Mouse (Mus musculus) liver (tissue): ENCODE measurements at regions not wholly inside any gene's neighbourhood (a gene's known extent, or its start where the extent isn't known, plus 50 kb on each side); places are given as distances from the start of the nearest gene placed in this dataset.

ENCODE experiments used
- DNase-seq: peaks from one replicate; pipeline ENCODE4 v3.0.0-alpha.2; 2020; ENCODE audit warnings: mixed read lengths

- no peak for DNase-seq
These were observed 65.4 kb downstream of the Vegfa start for GRCm38 (mm10) chr17:45966736-45967135.

- no peak for DNase-seq
These were observed 68.1 kb downstream of the Vegfa start for GRCm38 (mm10) chr17:45964031-45964430.

GRCm38 (mm10) chr17:45963332-45963731 is 68.8 kb downstream of the Vegfa start:
- DNase-seq = no peak

- DNase-seq = no peak
These were observed 70.4 kb downstream of the Vegfa start for GRCm38 (mm10) chr17:45961626-45962319.

GRCm38 (mm10) chr17:45958094-45958881 is 73.9 kb downstream of the Vegfa start:
- peak; percentile 43 for DNase-seq

- no peak for DNase-seq
These were observed 76.7 kb downstream of the Vegfa start for GRCm38 (mm10) chr17:45955481-45955880.

GRCm38 (mm10) chr17:45954824-45955223 is 77.3 kb downstream of the Vegfa start:
- DNase-seq = no peak

- DNase-seq = no peak
These were observed 78.6 kb downstream of the Vegfa start for GRCm38 (mm10) chr17:45953523-45953922.

GRCm38 (mm10) chr17:45950533-45951164 is 81.5 kb downstream of the Vegfa start:
- DNase-seq = no peak

- no peak for DNase-seq
These were observed 83.0 kb downstream of the Vegfa start for GRCm38 (mm10) chr17:45949141-45949540.

- peak; percentile 48 for DNase-seq
These were observed 83.7 kb downstream of the Vegfa start for GRCm38 (mm10) chr17:45948314-45948935.

GRCm38 (mm10) chr17:45945005-45945404 is 87.2 kb downstream of the Vegfa start:
- DNase-seq = no peak

GRCm38 (mm10) chr17:45943244-45943643 is 88.9 kb downstream of the Vegfa start:
- no peak for DNase-seq

- no peak for DNase-seq
These were observed 90.2 kb downstream of the Vegfa start for GRCm38 (mm10) chr17:45941890-45942375.

GRCm38 (mm10) chr17:45940121-45940813 is 91.9 kb downstream of the Vegfa start:
- no peak for DNase-seq

- no peak for DNase-seq
These were observed 93.9 kb downstream of the Vegfa start for GRCm38 (mm10) chr17:45938284-45938683.

GRCm38 (mm10) chr17:45936577-45936976 is 95.6 kb downstream of the Vegfa start:
- no peak for DNase-seq

- DNase-seq = no peak
These were observed 96.9 kb downstream of the Vegfa start for GRCm38 (mm10) chr17:45935291-45935690.

- no peak for DNase-seq
These were observed 98.2 kb downstream of the Vegfa start for GRCm38 (mm10) chr17:45934002-45934401.

- no peak for DNase-seq
These were observed 99.1 kb downstream of the Vegfa start for GRCm38 (mm10) chr17:45933034-45933433.

GRCm38 (mm10) chr17:45932611-45933010 is 99.6 kb downstream of the Vegfa start:
- DNase-seq = no peak

- no peak for DNase-seq
These were observed 102.6 kb downstream of the Vegfa start for GRCm38 (mm10) chr17:45929591-45929990.
